In the genomic region with DNA sequence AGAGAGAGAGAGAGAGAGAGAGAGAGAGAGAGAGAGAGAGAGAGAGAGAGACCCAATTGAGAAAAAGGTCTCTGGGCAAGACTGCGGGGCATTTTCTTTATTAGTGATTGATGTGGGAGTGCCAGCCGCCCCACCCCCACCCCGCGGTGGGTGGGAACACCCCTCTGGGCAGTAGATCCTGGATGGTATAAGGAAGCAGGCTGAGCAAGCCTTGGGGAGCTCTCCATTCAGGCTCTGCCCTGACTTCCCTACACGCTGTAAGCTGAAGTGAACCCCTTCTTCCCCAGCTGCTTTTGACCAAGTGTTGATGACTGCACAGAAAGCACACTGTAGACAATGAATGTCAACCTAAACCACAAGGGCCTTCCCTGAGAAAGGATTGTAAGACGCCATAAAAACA, we compare ENCODE assay signal across 9 mouse cellular contexts. TPM values are rescaled to one million over a fixed set of nuclear protein-coding genes. Genes with fewer than 3 reads are reported as not detected.
DNase-seq lines count a peak whose midpoint lies in the region; ATAC-seq and TF ChIP-seq lines count a peak whose summit lies in the region.
"Had no signal": no experiment of that assay in that cellular context is flagged by ENCODE, and none has a peak within 500 bp of the region (broad histone marks: within the 10 kb centered on the region; RNA-seq: fewer than 3 reads in every experiment).

No protein-coding gene starts in this region.

- intact Hi-C loops in gastrocnemius, postnatal 14 days (cut with DNase I; ENCODE audit: low total_unique reads): no loop called here

- H3K27me3 ChIP-seq in hindbrain, embryonic 11.5 days (ENCODE audit: control insufficient read depth, insufficient read depth, low read length): peaks cover 13% of the 10 kb centered on the region
- peaks cover 67% of the 10 kb centered on the region for H3K27me3 ChIP-seq in hindbrain, embryonic 10.5 days (ENCODE audit: insufficient read depth, poor library complexity, severe bottlenecking)
- peaks cover 73% of the 10 kb centered on the region for H3K27me3 ChIP-seq in embryonic facial prominence, embryonic 10.5 days (replicated peaks; ENCODE audit: low read depth, poor library complexity, severe bottlenecking)
- H3K27me3 ChIP-seq in intestine, embryonic 15.5 days (replicated peaks): no peaks in the 10 kb centered on the region
- no peaks in the 10 kb centered on the region for H3K27me3 ChIP-seq in small intestine, adult 2 months (ENCODE audit: control insufficient read depth, insufficient read depth, low read length)
- H3K27me3 ChIP-seq: Patski had no signal

- H3K27ac ChIP-seq in hindbrain, embryonic 11.5 days (ENCODE audit: low read depth, low read length): no peak overlapping the region
- H3K27ac ChIP-seq in hindbrain, embryonic 10.5 days: no peak overlapping the region
- H3K27ac ChIP-seq in embryonic facial prominence, embryonic 10.5 days (replicated peaks): 0 out of 2 replicates have a peak overlapping the region, but pooled peaks have one; percentile 79
- H3K27ac ChIP-seq in intestine, embryonic 15.5 days: no peak overlapping the region; the same call in 1 of the 2 replicates
- peak overlapping the region; percentile 64 for H3K27ac ChIP-seq in small intestine, adult 2 months (ENCODE audit: insufficient read depth, low read depth, low read length)

- no peaks in the 10 kb centered on the region; the same call in 1 of the 2 replicates for H3K4me1 ChIP-seq in hindbrain, embryonic 11.5 days (replicated peaks; ENCODE audit: control insufficient read depth, insufficient read depth, low read length)
- peaks cover 35% of the 10 kb centered on the region for H3K4me1 ChIP-seq in hindbrain, embryonic 10.5 days (replicated peaks)
- H3K4me1 ChIP-seq in embryonic facial prominence, embryonic 10.5 days: peaks cover 38% of the 10 kb centered on the region
- H3K4me1 ChIP-seq in intestine, embryonic 15.5 days (replicated peaks): 0 out of 2 replicates have a peak, but pooled peaks cover 10% of the 10 kb centered on the region
- peaks cover 2% of the 10 kb centered on the region; the same call in 1 of the 2 replicates for H3K4me1 ChIP-seq in small intestine, adult 2 months (ENCODE audit: control insufficient read depth, insufficient read depth, insufficient read length, low read length)

- no peaks in the 10 kb centered on the region for H3K36me3 ChIP-seq in hindbrain, embryonic 11.5 days (ENCODE audit: control insufficient read depth, insufficient read depth, low read length)
- no peaks in the 10 kb centered on the region for H3K36me3 ChIP-seq in hindbrain, embryonic 10.5 days
- no peaks in the 10 kb centered on the region for H3K36me3 ChIP-seq in embryonic facial prominence, embryonic 10.5 days (replicated peaks)
- H3K36me3 ChIP-seq in intestine, embryonic 15.5 days: no peaks in the 10 kb centered on the region
- H3K36me3 ChIP-seq in small intestine, adult 2 months (ENCODE audit: control insufficient read depth, insufficient read depth, low read length): no peaks in the 10 kb centered on the region

- H3K4me3 ChIP-seq in hindbrain, embryonic 11.5 days (ENCODE audit: low read depth, low read length): no peak overlapping the region
- H3K4me3 ChIP-seq in hindbrain, embryonic 10.5 days: no peak overlapping the region
- H3K4me3 ChIP-seq in embryonic facial prominence, embryonic 10.5 days: peak overlapping the region; percentile 74
- H3K4me3 ChIP-seq in intestine, embryonic 15.5 days (replicated peaks): no peak overlapping the region
- no peak overlapping the region for H3K4me3 ChIP-seq in small intestine, adult 2 months (ENCODE audit: low read depth, low read length)

- peak; percentile 26 for DNase-seq in hindbrain, embryonic 11.5 days (ENCODE audit: low spot score)
- no peak for DNase-seq in hindbrain, embryonic 10.5 days (ENCODE audit: low spot score)
- DNase-seq in embryonic facial prominence, embryonic 10.5 days (ENCODE audit: low spot score): peak; percentile 30
- DNase-seq in adrenal gland, postnatal 36 days: no peak
- no peak for DNase-seq in gastrocnemius, postnatal 14 days

- no peaks in the 10 kb centered on the region for H3K9me3 ChIP-seq in hindbrain, embryonic 11.5 days (ENCODE audit: control insufficient read depth, low read length)
- 0 out of 2 replicates have a peak, but pooled peaks cover 4% of the 10 kb centered on the region for H3K9me3 ChIP-seq in hindbrain, embryonic 10.5 days
- H3K9me3 ChIP-seq in embryonic facial prominence, embryonic 10.5 days: no peaks in the 10 kb centered on the region
- no peaks in the 10 kb centered on the region for H3K9me3 ChIP-seq in intestine, embryonic 15.5 days

- no peak overlapping the region for H3K9ac ChIP-seq in hindbrain, embryonic 11.5 days (ENCODE audit: low read depth, low read length)
- H3K9ac ChIP-seq in intestine, embryonic 15.5 days: no peak overlapping the region

- WGBS in hindbrain, embryonic 11.5 days: 29% methylated on average over 6 of the region's 6 CpGs
- WGBS in hindbrain, embryonic 10.5 days: 28% methylated on average over 6 of the region's 6 CpGs
- WGBS in embryonic facial prominence, embryonic 10.5 days: 21% methylated on average over 6 of the region's 6 CpGs
- 28% methylated on average over 6 of the region's 6 CpGs for WGBS in intestine, embryonic 15.5 days
- WGBS in small intestine, adult 2 months: 9% methylated on average over 6 of the region's 6 CpGs

- H3K4me2 ChIP-seq in hindbrain, embryonic 11.5 days (replicated peaks; ENCODE audit: low read depth, low read length): no peak overlapping the region
- peak overlapping the region; percentile 99; the same call in 1 of the 2 replicates for H3K4me2 ChIP-seq in intestine, embryonic 15.5 days (replicated peaks)

- TF ChIP-seq CTCF in small intestine, adult 2 months (IDR thresholded peaks at IDR 0.05; ENCODE audit: extremely low read depth, insufficient read length, insufficient replicate concordance, low read depth, low read length): no peak

- TF ChIP-seq POLR2A in small intestine, adult 2 months (IDR thresholded peaks at IDR 0.05; ENCODE audit: low read depth, low read length): no peak

- ATAC-seq in hindbrain, embryonic 11.5 days (ENCODE audit: low FRiP score): no peak
- ATAC-seq in intestine, embryonic 15.5 days: no peak
- no peak for ATAC-seq in activated CD4-positive, CD25-positive, alpha-beta regulatory T cell, adult 4 months
- ATAC-seq: Patski had no signal

RNA-seq across cellular contexts. Expression of a gene that starts 0.6 kb away (rescaled TPM):
- polyA plus RNA-seq in hindbrain, embryonic 11.5 days (2014; fragmentation: Nextera tagmentation; extraction: Ambion mirVana): 58.5 and 59.3 TPM in 2 replicates
- 73.3 and 86.6 TPM in 2 replicates for polyA plus RNA-seq in hindbrain, embryonic 10.5 days (2016; fragmentation: Nextera tagmentation; extraction: Ambion mirVana)
- 98.8 and 111 TPM in 2 replicates for polyA plus RNA-seq in embryonic facial prominence, embryonic 10.5 days (2016; fragmentation: Nextera tagmentation; extraction: Ambion mirVana)
- 74.8 and 76.0 TPM in 2 replicates for polyA plus RNA-seq in intestine, embryonic 15.5 days (2015; fragmentation: Nextera tagmentation; extraction: Ambion mirVana)
- 35.8 and 48.1 TPM in 2 replicates for polyA plus RNA-seq in small intestine, adult 2 months (2012; rRNA removed)
- total RNA-seq in adrenal gland, postnatal 36 days (2021): 10 to 100 TPM; 54.7 to 57.4 TPM
- 100 to 1,000 TPM in 1 of 2 experiments, 10 to 100 TPM in 1; 95.8 to 109 TPM for polyA plus RNA-seq in activated CD4-positive, CD25-positive, alpha-beta regulatory T cell, adult 4 months (2017; shearing (Covaris generic))
- total RNA-seq in gastrocnemius, postnatal 14 days (2021): 10 to 100 TPM; 15.7 to 20.1 TPM

Comparison
In these comparisons a context has a peak if more than half of its experiments do, and no peak if none do; other contexts are left out.
1. DNase-seq: peak in hindbrain, embryonic 11.5 days (single experiment) and embryonic facial prominence, embryonic 10.5 days (single experiment); none in hindbrain, embryonic 10.5 days (single experiment), adrenal gland, postnatal 36 days (0 of 2) and gastrocnemius, postnatal 14 days (single experiment).
2. H3K27ac ChIP-seq: peak in embryonic facial prominence, embryonic 10.5 days (single experiment) and small intestine, adult 2 months (single experiment); none in hindbrain, embryonic 11.5 days (single experiment), hindbrain, embryonic 10.5 days (single experiment) and intestine, embryonic 15.5 days (single experiment).